Mouse (Mus musculus) kidney, embryonic 16.5 days (tissue): ENCODE results near the gene Gm42688. TPM values are rescaled to one million over a fixed set of nuclear protein-coding genes. Genes with fewer than 3 reads are reported as not detected.
A peak's percentile ranks its signal among the peaks of the same experiment; 100 is the strongest.
"Not testable (repeated sequence)": the region's sequence is repeated elsewhere in the genome, so short reads cannot be mapped to it uniquely, and the experiment has no call there.

Source experiments
- ATAC-seq: fragments of 200-750 bp; cut with Nextera tagmentation; 2 replicates; pipeline ENCODE4 v1.8.0; 2017; ENCODE audit warnings: moderate TSS enrichment; ENCODE audit not compliant: low FRiP score, low TSS enrichment
- H3K27ac ChIP-seq: fragments of 300-500 bp; sonication (generic); 2 replicates; pipeline ENCODE4 v1.5.1; 2014; ENCODE audit warnings: low read length
- H3K27me3 ChIP-seq: fragments of 300-500 bp; sonication (generic); 2 replicates; pipeline ENCODE4 v1.6.1; 2014; ENCODE audit warnings: low read length, control low read depth, mixed read lengths; ENCODE audit not compliant: insufficient read depth
- H3K36me3 ChIP-seq: fragments of 300-500 bp; sonication (generic); 2 replicates; pipeline ENCODE4 v1.6.1; 2014; ENCODE audit warnings: low read length, control low read depth, mixed read lengths; ENCODE audit not compliant: insufficient read depth
- H3K4me1 ChIP-seq: fragments of 300-500 bp; sonication (generic); 2 replicates; pipeline ENCODE4 v1.6.1; 2014; ENCODE audit warnings: low read length, control low read depth, mixed read lengths; ENCODE audit not compliant: insufficient read depth
- H3K4me2 ChIP-seq: fragments of 300-500 bp; sonication (generic); replicated peaks from 2 replicates; pipeline ENCODE4 v1.6.1; 2014; ENCODE audit warnings: low read depth, low read length
- H3K4me3 ChIP-seq: fragments of 300-500 bp; sonication (generic); 2 replicates; pipeline ENCODE4 v1.5.1; 2014; ENCODE audit warnings: mild to moderate bottlenecking, low read length
- H3K9ac ChIP-seq: fragments of 300-500 bp; sonication (generic); replicated peaks from 2 replicates; pipeline ENCODE4 v1.6.1; 2014; ENCODE audit warnings: low read length
- H3K9me3 ChIP-seq: fragments of 300-500 bp; sonication (generic); 2 replicates; pipeline ENCODE4 v1.6.1; 2016; ENCODE audit warnings: low read length, control low read depth
- WGBS: fragments of 180-500 bp; shearing (Covaris S2); extraction: QIAGEN DNeasy Blood & Tissue Kit; methylation state at CpG from one replicate; pipeline ENCODE4 v1.1.7; 2014; 5-methylcytosine and 5-hydroxymethylcytosine counted together
- microRNA counts: library from miRNA; unstranded; fragments of <30 nt; microRNA quantifications from one replicate; lab custom pipeline; 2016
- microRNA-seq: library from miRNA; unstranded; fragments of <30 nt; microRNA quantifications from one replicate; pipeline ENCODE4, GENCODE M21; 2016
- polyA plus RNA-seq: library from polyadenylated mRNA; unstranded; fragments of >200 nt; fragmentation: Nextera tagmentation; extraction: Ambion mirVana; gene quantifications from 2 replicates; pipeline ENCODE4 v1.2.1, GENCODE M21; 2015

Gene Gm42688
- polyA plus RNA-seq, 1 experiment from 2014 or later = 3.3 TPM

DNA sequence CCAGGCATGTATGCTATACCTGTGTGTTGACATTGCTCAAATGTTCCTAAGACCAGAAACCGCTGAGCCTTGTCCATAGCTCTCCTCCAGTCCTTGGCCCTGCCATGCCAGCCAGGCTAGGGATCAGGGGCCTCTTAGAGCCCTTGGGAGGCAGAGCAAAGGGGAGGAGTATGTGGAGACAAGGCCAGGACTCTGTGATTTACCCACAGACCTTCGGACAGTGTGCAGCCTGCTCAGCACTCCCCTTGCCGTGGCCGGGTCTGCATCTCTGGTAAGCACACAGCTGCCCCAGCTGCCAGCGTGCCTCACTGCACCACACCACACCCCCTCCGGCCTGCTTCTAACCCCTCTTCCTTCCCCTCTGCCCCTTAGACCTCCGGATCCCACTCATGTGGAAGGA, 45.9 kb downstream of the Gm42688 start:
- Histone ChIP-seq H3K36me3 (peaks cover 41% of the 10 kb centered on the region), H3K9ac (no peak overlapping the region; the same call in 1 of the 2 replicates), H3K4me2 (no peak overlapping the region), H3K9me3 (no peaks in the 10 kb centered on the region), H3K4me3 (no peak overlapping the region), H3K4me1 (peaks cover 9% of the 10 kb centered on the region), H3K27ac (no peak overlapping the region), H3K27me3 (no peaks in the 10 kb centered on the region)
- 44% methylated on average over 7 of the region's 7 CpGs for WGBS
- 0 out of 2 replicates have a peak, but pooled peaks have one; percentile 20 for ATAC-seq

DNA sequence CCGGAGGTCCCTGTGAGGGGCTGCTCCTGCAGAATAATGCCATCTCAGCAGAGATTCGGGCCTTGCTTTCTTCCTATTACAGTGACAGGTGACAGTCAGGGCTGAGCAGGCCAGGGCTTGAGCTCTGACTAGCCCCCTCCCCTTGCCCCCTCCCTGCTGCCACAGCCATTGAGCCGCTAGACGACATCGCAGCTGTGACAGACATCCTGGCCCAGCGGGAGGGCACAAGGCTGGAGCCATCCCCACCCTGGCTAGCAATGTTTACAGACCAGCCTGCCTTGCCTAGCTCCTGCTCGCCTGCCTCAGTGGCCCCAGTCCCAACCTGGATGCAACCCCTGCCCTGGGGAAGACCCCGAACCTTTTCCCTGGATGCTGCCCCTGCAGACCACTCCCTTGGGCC, 50.3 kb downstream of the Gm42688 start:
- no peaks in the 10 kb centered on the region; the same call in 1 of the 2 replicates for H3K27me3 ChIP-seq
- peaks cover 42% of the 10 kb centered on the region for H3K36me3 ChIP-seq
- ATAC-seq = no peak
- no peak overlapping the region for H3K4me3 ChIP-seq
- H3K9me3 ChIP-seq = no peaks in the 10 kb centered on the region
- no peak overlapping the region for H3K27ac ChIP-seq
- no peak overlapping the region for H3K9ac ChIP-seq
- H3K4me2 ChIP-seq = no peak overlapping the region
- 45% methylated on average over 8 of the region's 8 CpGs for WGBS
- H3K4me1 ChIP-seq = peaks cover 22% of the 10 kb centered on the region

DNA sequence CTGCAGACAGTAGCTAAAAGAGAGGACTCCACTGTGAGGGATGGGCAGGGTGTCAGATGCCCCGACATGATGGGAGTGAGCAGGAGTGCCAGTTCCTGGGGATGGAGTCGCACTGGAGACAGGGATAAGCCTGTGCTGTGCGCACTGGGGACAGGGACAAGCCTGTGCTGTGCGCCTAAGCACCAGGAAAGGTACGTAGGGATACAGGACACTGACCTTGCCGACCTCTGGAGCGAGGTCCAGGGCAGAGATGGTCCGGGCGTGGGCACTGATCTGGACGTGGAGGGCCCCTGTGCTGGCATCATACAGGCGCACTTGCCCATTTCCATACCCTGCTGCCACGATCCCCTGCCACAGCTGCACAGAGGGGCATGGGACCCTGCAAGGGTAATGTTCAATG, 51.6 kb downstream of the Gm42688 start:
- H3K36me3 ChIP-seq = peaks cover 31% of the 10 kb centered on the region
- H3K27ac ChIP-seq = no peak overlapping the region
- peaks cover 16% of the 10 kb centered on the region for H3K4me1 ChIP-seq
- H3K27me3 ChIP-seq = no peaks in the 10 kb centered on the region; the same call in 1 of the 2 replicates
- no peak overlapping the region for H3K9ac ChIP-seq
- no peak for ATAC-seq
- no peaks in the 10 kb centered on the region for H3K9me3 ChIP-seq
- WGBS = 86% methylated on average over 12 of the region's 12 CpGs
- no peak overlapping the region for H3K4me3 ChIP-seq
- H3K4me2 ChIP-seq = no peak overlapping the region

DNA sequence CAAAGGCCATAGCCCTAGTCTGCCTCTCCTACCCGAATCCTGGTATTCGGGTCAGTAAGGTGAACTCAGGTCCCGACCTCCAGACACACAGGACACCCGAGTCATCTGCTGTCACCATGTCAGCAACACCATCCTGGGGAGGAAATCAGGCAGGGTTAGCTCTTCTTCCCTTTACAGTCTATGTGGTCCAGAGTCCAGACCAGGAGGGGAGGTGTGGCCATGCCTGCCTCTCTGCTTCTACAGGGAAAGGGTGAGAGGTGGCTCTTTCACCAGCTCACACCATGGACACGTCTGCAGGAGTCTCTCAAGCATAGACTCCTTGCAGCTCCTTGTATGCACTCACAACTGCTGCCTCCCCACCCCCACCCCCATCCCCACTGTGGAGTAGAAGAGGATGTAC, 52.1 kb downstream of the Gm42688 start:
- Histone ChIP-seq H3K9me3 (no peaks in the 10 kb centered on the region), H3K36me3 (peaks cover 30% of the 10 kb centered on the region), H3K4me3 (no peak overlapping the region), H3K9ac (no peak overlapping the region), H3K4me2 (no peak overlapping the region), H3K27ac (no peak overlapping the region), H3K4me1 (peaks cover 16% of the 10 kb centered on the region), H3K27me3 (no peaks in the 10 kb centered on the region; the same call in 1 of the 2 replicates)
- WGBS = 69% methylated on average over 5 of the region's 5 CpGs
- no peak for ATAC-seq

DNA sequence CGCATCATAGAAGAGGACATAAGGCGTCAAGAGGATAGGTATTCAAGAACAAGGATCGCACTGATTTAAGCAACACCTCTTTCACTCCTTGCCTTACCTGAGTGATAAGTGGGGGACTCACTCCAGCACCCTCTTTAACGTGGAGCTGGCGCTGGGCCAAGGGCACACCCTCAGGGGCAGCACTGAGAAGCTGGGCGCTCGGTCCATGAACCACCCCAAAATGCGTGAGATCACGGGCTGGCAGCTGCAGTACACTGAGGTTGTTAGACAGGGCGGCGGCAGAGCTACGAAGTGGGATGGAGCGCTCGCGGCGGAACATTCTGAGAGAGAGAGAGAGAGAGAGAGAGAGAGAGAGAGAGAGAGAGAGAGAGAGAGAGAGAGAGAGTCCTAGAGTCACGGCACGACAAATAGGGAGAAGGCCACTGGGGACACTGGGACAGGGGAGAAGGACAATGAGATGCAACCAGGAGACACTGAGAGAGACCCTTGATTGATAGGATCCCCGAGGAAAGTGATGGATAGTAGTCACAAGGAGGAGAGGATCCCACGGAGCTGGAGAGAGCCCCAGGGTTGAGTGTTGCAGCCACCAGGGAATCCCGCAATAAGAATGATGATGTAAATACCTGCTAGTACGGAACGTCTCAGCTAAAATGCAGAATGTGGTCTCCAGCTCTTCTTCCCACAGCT, 54.3 kb downstream of the Gm42688 start:
- Histone ChIP-seq H3K9me3 (no peaks in the 10 kb centered on the region), H3K36me3 (peaks cover 14% of the 10 kb centered on the region; the same call in 1 of the 2 replicates), H3K4me3 (peak overlapping the region; percentile 62), H3K9ac (peak overlapping the region; percentile 58), H3K27ac (no peak overlapping the region), H3K4me2 (peak overlapping the region; percentile 92), H3K4me1 (peaks cover 16% of the 10 kb centered on the region), H3K27me3 (peaks cover 5% of the 10 kb centered on the region)
- peak; percentile 1 for ATAC-seq
- 7% methylated on average over 23 of the region's 23 CpGs for WGBS

DNA sequence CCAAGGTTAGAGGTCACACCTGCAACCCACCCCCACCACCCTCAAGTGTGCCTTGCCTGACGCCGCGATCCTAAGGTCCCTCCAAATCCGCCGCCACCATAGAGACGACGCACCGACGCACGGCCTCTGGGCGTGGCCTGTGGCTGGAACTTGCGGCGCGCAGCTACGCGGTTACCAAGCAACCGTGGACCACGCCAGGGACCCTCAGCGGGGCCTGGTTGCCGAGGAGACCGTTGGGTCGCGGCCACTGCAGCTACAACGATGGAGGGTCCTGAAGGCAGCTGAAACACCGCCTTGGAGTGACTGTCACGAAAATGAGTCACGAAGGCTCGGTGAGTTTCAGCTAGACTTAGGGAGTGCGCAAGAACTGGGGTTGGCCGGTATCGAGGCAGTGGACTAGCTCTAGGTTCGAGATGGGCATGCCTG, 54.9 kb downstream of the Gm42688 start, which contains the start of the genes Wdr54 and 1700003E16Rik:
Wdr54 (minus strand) TSS at position 139 of the 426 bp plus-strand sequence.
1700003E16Rik (plus strand) TSS at position 146 of the 426 bp plus-strand sequence.
- peak; percentile 78 for ATAC-seq
- Histone ChIP-seq H3K36me3 (peaks cover 11% of the 10 kb centered on the region; the same call in 1 of the 2 replicates), H3K27ac (no peak within 1 kb of the TSS), H3K4me2 (peak within 1 kb of the TSS; percentile 92), H3K4me1 (peaks cover 16% of the 10 kb centered on the region), H3K27me3 (peaks cover 10% of the 10 kb centered on the region), H3K9me3 (no peaks in the 10 kb centered on the region), H3K9ac (peak within 1 kb of the TSS; percentile 58), H3K4me3 (peak within 1 kb of the TSS; percentile 62)
- WGBS = 2% methylated on average over 32 of the region's 32 CpGs

DNA sequence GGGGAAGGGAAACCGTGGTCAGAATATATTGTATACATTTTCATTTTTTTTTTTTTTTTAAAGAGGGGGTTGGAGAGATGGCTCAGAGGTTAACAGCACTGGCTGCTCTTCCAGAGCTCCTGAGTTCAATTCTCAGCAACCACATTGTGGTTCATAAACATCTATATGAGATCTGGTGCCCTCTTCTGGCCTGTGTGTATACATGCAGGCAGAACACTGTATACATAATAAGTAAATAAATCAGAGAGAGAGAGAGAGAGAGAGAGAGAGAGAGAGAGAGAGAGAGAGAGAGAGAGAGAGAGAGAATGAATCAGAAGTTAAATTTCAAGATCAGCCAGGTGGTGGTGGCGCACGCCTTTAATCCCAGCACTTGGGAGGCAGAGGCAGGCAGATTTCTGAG, 58.0 kb downstream of the Gm42688 start:
- H3K4me2 ChIP-seq, ATAC-seq: not testable (repeated sequence)

More for the DNA sequence above, 58.0 kb downstream of the Gm42688 start:
- not testable (repeated sequence) for H3K27ac ChIP-seq, H3K9ac ChIP-seq, H3K4me3 ChIP-seq, H3K9me3 ChIP-seq, H3K36me3 ChIP-seq
- WGBS = 31% methylated on average over 3 of the region's 3 CpGs
- Histone ChIP-seq H3K27me3 (peaks cover 24% of the 10 kb centered on the region), H3K4me1 (peaks cover 31% of the 10 kb centered on the region)

MicroRNA genes within 50 kb of the gene (microRNA counts, 519-probe panel; counts per million panel counts)
- microRNA mmu-miR-3470a+mmu-miR-3470b (lab: Ali Mortazavi, UCI) = 971 counts per million, percentile 37 among the panel's probes with 10 or more counts

Small RNA genes within 50 kb of the gene (microRNA-seq; reads per million reads assigned to microRNA genes)
- gene Mir3470a = not detected

Other genes starting within 250 kb of the Gm42688 start
- gene Sema4f, start 161.8 kb upstream of the Gm42688 start, polyA plus RNA-seq = 1.1 and 1.6 TPM in 2 replicates
- 0.29 and 0.69 TPM in 2 replicates for gene M1ap, start 154.7 kb upstream of the Gm42688 start, polyA plus RNA-seq
- 14.5 and 14.8 TPM in 2 replicates for gene Dok1, start 68.1 kb upstream of the Gm42688 start, polyA plus RNA-seq
- gene Loxl3, start 67.4 kb upstream of the Gm42688 start, polyA plus RNA-seq = 24.4 and 26.1 TPM in 2 replicates
- 244 and 260 TPM in 2 replicates for gene Aup1, start 47.1 kb upstream of the Gm42688 start, polyA plus RNA-seq
- 91.9 and 94.3 TPM in 2 replicates for gene Htra2, start 46.3 kb upstream of the Gm42688 start, polyA plus RNA-seq
- gene Dqx1, start 43.8 kb upstream of the Gm42688 start, polyA plus RNA-seq = 5.0 and 5.2 TPM in 2 replicates
- 0.49 and 0.73 TPM in 2 replicates for gene Tlx2, start 31.3 kb upstream of the Gm42688 start, polyA plus RNA-seq
- gene Pcgf1, start 23.7 kb upstream of the Gm42688 start, polyA plus RNA-seq = 43.1 and 44.5 TPM in 2 replicates
- gene Lbx2, start 15.2 kb upstream of the Gm42688 start, polyA plus RNA-seq = 8.6 TPM in 2 replicates
- gene Ccdc142, start within 50 bp of the Gm42688 start, polyA plus RNA-seq = 3.5 and 3.9 TPM in 2 replicates
- 131 and 143 TPM in 2 replicates for gene Mrpl53, start 7.4 kb downstream of the Gm42688 start, polyA plus RNA-seq
- gene Mogs, start 13.9 kb downstream of the Gm42688 start, polyA plus RNA-seq = 10.6 and 34.9 TPM in 2 replicates
- 159 and 160 TPM in 2 replicates for gene Wbp1, start 19.9 kb downstream of the Gm42688 start, polyA plus RNA-seq
- gene Ino80b, start 23.8 kb downstream of the Gm42688 start, polyA plus RNA-seq = 14.2 TPM in 2 replicates
- 43.0 and 43.9 TPM in 2 replicates for gene Rtkn, start 33.8 kb downstream of the Gm42688 start, polyA plus RNA-seq
- gene Wdr54, start 54.8 kb downstream of the Gm42688 start, polyA plus RNA-seq = 7.7 and 8.0 TPM in 2 replicates
- 2.6 and 2.8 TPM in 2 replicates for gene 1700003E16Rik, start 54.8 kb downstream of the Gm42688 start, polyA plus RNA-seq
- 97.7 and 101 TPM in 2 replicates for gene Dctn1, start 64.3 kb downstream of the Gm42688 start, polyA plus RNA-seq
- 0.72 and 0.91 TPM in 2 replicates for gene Slc4a5, start 118.2 kb downstream of the Gm42688 start, polyA plus RNA-seq
- gene Mthfd2, start 224.3 kb downstream of the Gm42688 start, polyA plus RNA-seq = 38.5 and 40.5 TPM in 2 replicates
- gene Mob1a, start 224.4 kb downstream of the Gm42688 start, polyA plus RNA-seq = 70.0 and 73.8 TPM in 2 replicates
- gene Bola3, start 247.5 kb downstream of the Gm42688 start, polyA plus RNA-seq = 136 and 142 TPM in 2 replicates